Mouse (Mus musculus) liver, adult 2 months (tissue): ENCODE data around the gene A3galt2.

Source experiments
- CTCF ChIP-seq: fragments of 200-500 bp; IDR thresholded peaks from 2 replicates; pipeline ENCODE4 v1.5.1; 2011; ENCODE audit warnings: low read depth, low read length, control low read depth
- POLR2A ChIP-seq: fragments of 200-500 bp; IDR thresholded peaks from 2 replicates; pipeline ENCODE4 v1.6.1; 2011; ENCODE audit warnings: low read length, control low read depth; ENCODE audit not compliant: insufficient read depth; ENCODE audit errors: extremely low read depth

- TF ChIP-seq CTCF (no peak), POLR2A (no peak)
Observed at GRCm38 (mm10) chr4:128737825-128738610, 17.1 kb upstream of the A3galt2 start.
